Mouse (Mus musculus): ENCODE results near the gene Gprin3.

DNA sequence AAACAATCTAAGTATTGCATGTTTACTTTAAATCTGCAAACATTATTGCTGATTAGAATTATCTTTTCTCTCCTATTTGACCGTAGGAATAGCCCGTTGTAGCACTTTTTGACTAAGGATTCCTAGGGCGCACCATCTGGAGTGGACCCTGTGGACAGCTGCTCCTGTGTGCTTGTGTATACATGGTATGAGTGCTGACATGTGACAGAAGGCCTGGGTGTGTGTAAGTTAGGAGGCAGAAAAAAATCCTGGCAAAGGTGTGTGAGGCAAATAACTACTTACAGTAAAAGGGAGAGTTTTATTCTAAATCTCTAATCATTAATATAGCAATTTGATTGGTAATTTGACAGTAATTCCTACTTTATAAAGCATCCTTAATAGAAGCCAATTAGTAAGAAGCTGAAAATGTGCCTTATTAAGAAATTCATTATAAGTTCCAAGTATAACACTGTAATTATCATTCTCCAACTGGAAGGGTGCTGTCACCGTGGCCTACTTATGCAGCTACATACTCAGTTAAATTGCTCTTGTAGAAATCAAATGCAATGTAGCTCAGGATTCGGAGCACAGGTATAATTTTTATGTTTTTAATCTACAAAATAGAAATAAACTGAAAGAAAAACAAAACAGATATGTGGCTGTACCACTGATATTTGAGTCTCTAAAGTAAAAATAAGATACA is 74.8 kb downstream of the Gprin3 start:
- TF ChIP-seq CTCF (IDR thresholded peaks at IDR 0.05; ENCODE audit: control insufficient read depth, insufficient read depth, insufficient replicate concordance, low read depth, low read length) (no peak), POLR2A (IDR thresholded peaks at IDR 0.05; ENCODE audit: control insufficient read depth, low read depth, low read length) (no peak)
